Mouse (Mus musculus) megakaryocyte, embryonic 14.5 days (primary cell): ENCODE data around the gene Ak6. TPM values are rescaled to one million over a fixed set of nuclear protein-coding genes. Genes with fewer than 3 reads are reported as not detected.

Experiments used
- H3K27me3 ChIP-seq: replicated peaks from 2 replicates; pipeline ENCODE3; 2012; ENCODE audit warnings: inconsistent platforms
- H3K36me3 ChIP-seq: replicated peaks from 2 replicates; pipeline ENCODE3; 2012; ENCODE audit warnings: low read length, inconsistent platforms, mixed read lengths
- H3K4me1 ChIP-seq: 2 replicates; pipeline ENCODE4 v1.6.1; 2012; ENCODE audit warnings: inconsistent platforms
- H3K4me3 ChIP-seq: replicated peaks from 2 replicates; pipeline ENCODE3; 2012; ENCODE audit warnings: moderate library complexity, mild to moderate bottlenecking, inconsistent platforms
- H3K9me3 ChIP-seq: 2 replicates; pipeline ENCODE4 v1.6.1; 2012; ENCODE audit warnings: inconsistent platforms
- FLI1 ChIP-seq: IDR thresholded peaks from 2 replicates; pipeline ENCODE4 v1.6.1; 2012; ENCODE audit warnings: low read length, inconsistent platforms, mixed read lengths
- GATA1 ChIP-seq: IDR thresholded peaks from 3 replicates; pipeline ENCODE4 v1.6.1; 2012; ENCODE audit warnings: mixed read lengths, low read length, inconsistent platforms, borderline replicate concordance
- polyA plus RNA-seq: library from polyadenylated mRNA; stranded (reverse); fragments of >175 nt; gene quantifications from 2 replicates; pipeline ENCODE4 v1.2.3, GENCODE M21; 2012; ENCODE audit warnings: low replicate concordance; ENCODE audit not compliant: insufficient read depth

The Ak6 gene
- polyA plus RNA-seq, 1 experiment, result 21.1 TPM

- Histone ChIP-seq H3K4me1 (peaks cover 21% of the 10 kb centered on the region), H3K9me3 (no peaks in the 10 kb centered on the region), H3K36me3 (peaks cover 43% of the 10 kb centered on the region), H3K4me3 (peak within 1 kb of the TSS; percentile 91), H3K27me3 (no peaks in the 10 kb centered on the region)
- TF ChIP-seq GATA1 (no peak), FLI1 (no peak)
Measured at GRCm38 (mm10) chr13:100616181-100617087, 34.3 kb upstream of the Ak6 start, which contains the start of gene Marveld2. TSS of gene Marveld2 (minus strand) at chr13:100616971.

- Histone ChIP-seq H3K36me3 (peaks cover 45% of the 10 kb centered on the region), H3K4me3 (no peak overlapping the region), H3K4me1 (peaks cover 20% of the 10 kb centered on the region), H3K27me3 (no peaks in the 10 kb centered on the region), H3K9me3 (no peaks in the 10 kb centered on the region)
- TF ChIP-seq FLI1, result no peak
- TF ChIP-seq GATA1, result no peak
Measured at GRCm38 (mm10) chr13:100617583-100617982, 33.2 kb upstream of the Ak6 start.

GRCm38 (mm10) chr13:100622241-100622640 lies 28.5 kb upstream of the Ak6 start:
- Histone ChIP-seq H3K4me3 (no peak overlapping the region), H3K4me1 (peaks cover 5% of the 10 kb centered on the region; the same call in 1 of the 2 replicates), H3K9me3 (no peaks in the 10 kb centered on the region), H3K36me3 (peaks cover 86% of the 10 kb centered on the region), H3K27me3 (no peaks in the 10 kb centered on the region)
- TF ChIP-seq GATA1 (no peak), FLI1 (no peak)

DNA sequence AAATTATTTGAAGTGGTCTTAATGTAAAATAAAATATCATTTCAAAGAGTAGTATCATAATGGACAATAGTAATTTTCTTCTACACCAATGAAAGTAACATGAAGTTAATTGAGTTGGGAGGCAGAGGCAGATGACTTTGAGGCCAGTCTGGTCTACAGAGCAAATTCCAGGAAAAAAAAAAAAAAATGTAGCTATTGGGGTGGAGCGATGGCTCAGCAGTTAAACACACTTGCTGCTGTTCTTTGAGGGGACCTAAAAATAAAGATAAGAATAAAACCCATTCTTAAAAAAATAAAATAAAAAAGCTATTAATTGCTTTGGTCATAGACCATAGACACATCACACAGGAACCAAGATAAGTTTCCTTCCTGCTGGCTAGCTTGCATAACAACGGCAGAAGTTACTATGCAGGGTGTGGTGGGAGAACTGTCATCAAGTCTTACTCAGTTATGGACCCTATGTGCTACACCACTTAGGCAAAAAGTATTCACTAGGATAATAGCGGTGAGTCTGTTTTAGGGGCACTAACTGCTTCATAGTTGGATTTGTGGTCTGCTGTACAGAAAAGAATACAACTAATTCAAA lies 16.6 kb upstream of the Ak6 start:
- peaks cover 25% of the 10 kb centered on the region for H3K4me1 ChIP-seq
- H3K27me3 ChIP-seq, result no peaks in the 10 kb centered on the region
- no peak for TF ChIP-seq FLI1
- no peak for TF ChIP-seq GATA1
- peak overlapping the region; percentile 70 for H3K4me3 ChIP-seq
- peaks cover 80% of the 10 kb centered on the region for H3K36me3 ChIP-seq
- H3K9me3 ChIP-seq, result no peaks in the 10 kb centered on the region

- Histone ChIP-seq H3K4me1 (peaks cover 7% of the 10 kb centered on the region; the same call in 1 of the 2 replicates), H3K36me3 (peaks cover 94% of the 10 kb centered on the region), H3K27me3 (no peaks in the 10 kb centered on the region), H3K4me3 (no peak overlapping the region), H3K9me3 (no peaks in the 10 kb centered on the region)
- TF ChIP-seq FLI1 (no peak), GATA1 (no peak)
Measured at GRCm38 (mm10) chr13:100642471-100643209, 8.1 kb upstream of the Ak6 start.

- H3K4me1 ChIP-seq, result peaks cover 9% of the 10 kb centered on the region
- H3K4me3 ChIP-seq, result no peak overlapping the region
- no peak for TF ChIP-seq GATA1
- TF ChIP-seq FLI1, result no peak
- peaks cover 55% of the 10 kb centered on the region for H3K36me3 ChIP-seq
- H3K27me3 ChIP-seq, result no peaks in the 10 kb centered on the region
- no peaks in the 10 kb centered on the region for H3K9me3 ChIP-seq
Measured at GRCm38 (mm10) chr13:100648223-100648622, 2.6 kb upstream of the Ak6 start.

DNA sequence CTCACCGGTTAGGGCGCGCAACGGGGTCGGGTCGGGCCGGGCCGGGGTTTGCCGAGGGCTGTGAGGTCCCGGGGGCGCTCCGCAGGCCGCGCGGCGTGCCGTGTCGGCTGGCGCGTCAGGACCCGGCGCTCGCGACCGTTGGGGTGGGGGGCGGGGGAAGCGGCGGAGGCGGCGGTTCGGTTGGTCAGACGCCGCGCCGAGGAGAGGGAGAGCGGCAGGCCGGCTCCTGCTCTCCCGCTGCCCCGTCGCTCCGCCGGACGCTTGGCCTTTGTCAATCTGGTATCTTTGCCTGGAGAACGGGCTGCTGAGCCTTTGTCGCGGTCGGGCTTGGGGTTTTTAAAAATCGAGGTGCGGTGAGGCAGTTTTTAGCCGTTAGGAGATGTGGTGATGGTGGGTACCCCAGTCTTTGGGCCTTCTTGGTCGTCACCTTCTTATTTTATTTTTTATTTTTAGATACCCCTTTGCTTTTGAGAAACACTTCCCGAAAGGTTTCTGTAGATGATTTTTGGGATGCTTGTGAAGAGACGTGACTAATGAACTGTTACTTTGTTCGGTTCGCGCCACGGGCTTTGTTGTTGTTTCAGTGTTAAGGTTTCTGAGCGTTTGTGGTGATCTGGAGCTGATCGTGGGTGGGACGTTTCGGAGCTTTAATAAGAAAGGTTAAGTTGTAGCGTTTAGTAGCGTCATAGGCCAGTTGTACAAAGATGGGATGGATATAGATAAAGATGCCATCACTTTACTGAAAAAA lies 834 bp downstream of the Ak6 start, which contains the start of gene Taf9:
Taf9 (plus strand) TSS at position 141 of the 748 bp plus-strand sequence.
- TF ChIP-seq GATA1 (no peak), FLI1 (no peak)
- Histone ChIP-seq H3K36me3 (peaks cover 37% of the 10 kb centered on the region), H3K9me3 (no peaks in the 10 kb centered on the region), H3K4me1 (peaks cover 17% of the 10 kb centered on the region), H3K27me3 (no peaks in the 10 kb centered on the region), H3K4me3 (peak within 1 kb of the TSS; percentile 100)

DNA sequence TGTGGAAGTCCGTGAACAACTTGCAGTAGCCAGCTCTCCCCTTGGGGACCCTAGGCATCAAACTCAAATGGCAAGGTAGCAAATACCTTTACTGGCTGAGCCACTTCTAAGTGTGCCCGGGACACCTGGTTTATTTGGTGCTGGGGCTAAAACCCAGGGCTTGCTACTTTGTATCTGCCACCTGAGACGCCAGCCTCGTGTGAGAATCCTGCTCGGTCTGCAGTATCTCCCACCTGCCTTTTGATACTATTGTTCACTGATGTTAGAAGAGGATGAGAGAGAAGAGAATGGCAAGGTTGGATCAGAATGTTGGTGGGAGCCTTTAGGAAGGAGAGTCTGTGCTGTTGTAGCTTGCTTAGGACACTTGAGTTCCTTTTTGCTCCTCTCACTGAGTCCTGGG lies 7.3 kb downstream of the Ak6 start:
- TF ChIP-seq GATA1 (no peak), FLI1 (no peak)
- Histone ChIP-seq H3K4me3 (no peak overlapping the region), H3K27me3 (no peaks in the 10 kb centered on the region), H3K36me3 (peaks cover 39% of the 10 kb centered on the region), H3K4me1 (peaks cover 13% of the 10 kb centered on the region), H3K9me3 (no peaks in the 10 kb centered on the region)
